Mouse (Mus musculus) heart, embryonic 13.5 days (tissue): ENCODE results near the gene Ptpdc1. TPM values are rescaled to one million over a fixed set of nuclear protein-coding genes. Genes with fewer than 3 reads are reported as not detected.

Experiments used
- ATAC-seq: fragments of 200-750 bp; cut with Nextera tagmentation; 2 replicates; pipeline ENCODE4 v1.8.0; 2017; ENCODE audit warnings: moderate TSS enrichment; ENCODE audit not compliant: insufficient number of reproducible peaks, low FRiP score, low TSS enrichment; ENCODE audit errors: extremely low read depth
- H3K27ac ChIP-seq: fragments of 300-500 bp; sonication (generic); replicated peaks from 2 replicates; pipeline ENCODE4 v1.5.1; 2015; ENCODE audit warnings: moderate library complexity, mild to moderate bottlenecking, inconsistent platforms
- H3K27me3 ChIP-seq: fragments of 300-500 bp; sonication (generic); replicated peaks from 2 replicates; pipeline ENCODE4 v1.6.1; 2015; ENCODE audit warnings: mild to moderate bottlenecking, inconsistent platforms
- H3K36me3 ChIP-seq: fragments of 300-500 bp; sonication (generic); 2 replicates; pipeline ENCODE4 v1.6.1; 2015; ENCODE audit warnings: mild to moderate bottlenecking, inconsistent platforms
- H3K4me1 ChIP-seq: fragments of 300-500 bp; sonication (generic); 2 replicates; pipeline ENCODE4 v1.6.1; 2015; ENCODE audit warnings: inconsistent platforms
- H3K4me2 ChIP-seq: fragments of 300-500 bp; sonication (generic); 2 replicates; pipeline ENCODE4 v1.6.1; 2015; ENCODE audit warnings: inconsistent platforms, mild to moderate bottlenecking, moderate library complexity
- H3K4me3 ChIP-seq: fragments of 300-500 bp; sonication (generic); 2 replicates; pipeline ENCODE4 v1.5.1; 2015; ENCODE audit warnings: moderate library complexity, mild to moderate bottlenecking, inconsistent platforms
- H3K9ac ChIP-seq: fragments of 300-500 bp; sonication (generic); 2 replicates; pipeline ENCODE4 v1.6.1; 2015; ENCODE audit warnings: inconsistent platforms, mild to moderate bottlenecking, moderate library complexity
- H3K9me3 ChIP-seq: fragments of 300-500 bp; sonication (generic); 2 replicates; pipeline ENCODE4 v1.6.1; 2016; ENCODE audit warnings: inconsistent platforms
- WGBS: fragments of 180-500 bp; shearing (Covaris S2); methylation state at CpG from one replicate; pipeline ENCODE4 v1.1.7; 2015; ENCODE audit warnings: mixed read lengths; 5-methylcytosine and 5-hydroxymethylcytosine counted together
- polyA plus RNA-seq: library from polyadenylated mRNA; unstranded; fragments of >200 nt; fragmentation: Nextera tagmentation; extraction: Ambion mirVana; gene quantifications from 2 replicates; pipeline ENCODE4 v1.2.1, GENCODE M21; 2015

Ptpdc1 gene
- polyA plus RNA-seq, 1 experiment from 2014 or later = 6.6 TPM

DNA sequence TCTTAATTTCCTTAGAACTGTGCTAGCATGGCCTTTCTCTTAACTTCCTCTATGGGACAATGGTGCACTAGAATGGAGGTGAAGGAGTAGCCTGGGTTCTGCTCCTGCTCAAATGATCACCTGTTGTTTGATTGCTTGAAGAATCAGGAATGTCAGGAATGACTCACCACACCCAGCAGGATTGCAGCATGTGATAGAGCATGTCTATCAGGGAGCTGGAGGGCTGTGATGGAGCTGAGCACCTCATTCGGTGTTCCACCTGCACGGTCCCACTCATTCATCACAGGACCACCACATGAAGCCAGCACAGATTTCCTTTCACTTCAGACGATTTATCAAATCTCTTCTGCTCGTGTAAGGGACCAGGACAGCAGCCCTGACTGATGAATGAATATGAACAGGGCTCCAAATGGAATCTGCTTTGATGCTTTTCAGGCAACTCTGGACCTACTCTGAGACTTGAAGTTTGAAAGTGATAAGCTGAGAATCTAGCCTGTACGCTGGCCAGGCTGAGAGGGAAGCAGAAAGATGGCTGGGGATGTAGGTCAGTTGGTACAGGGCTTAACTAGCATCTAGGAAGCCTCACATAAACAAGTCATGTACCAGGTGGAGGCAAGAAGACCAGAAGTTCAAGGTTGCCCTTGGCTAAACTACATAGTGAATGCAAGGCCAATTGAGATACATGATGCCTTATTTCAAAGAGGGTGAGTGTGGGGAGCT is 60.4 kb downstream of the Ptpdc1 start:
- Histone ChIP-seq H3K27me3 (no peaks in the 10 kb centered on the region), H3K36me3 (no peaks in the 10 kb centered on the region), H3K4me3 (no peak overlapping the region), H3K9me3 (no peaks in the 10 kb centered on the region), H3K4me2 (no peak overlapping the region), H3K9ac (no peak overlapping the region), H3K4me1 (peaks cover 27% of the 10 kb centered on the region), H3K27ac (peak overlapping the region; percentile 96)
- WGBS = 67% methylated on average over 5 of the region's 5 CpGs
- no peak for ATAC-seq

DNA sequence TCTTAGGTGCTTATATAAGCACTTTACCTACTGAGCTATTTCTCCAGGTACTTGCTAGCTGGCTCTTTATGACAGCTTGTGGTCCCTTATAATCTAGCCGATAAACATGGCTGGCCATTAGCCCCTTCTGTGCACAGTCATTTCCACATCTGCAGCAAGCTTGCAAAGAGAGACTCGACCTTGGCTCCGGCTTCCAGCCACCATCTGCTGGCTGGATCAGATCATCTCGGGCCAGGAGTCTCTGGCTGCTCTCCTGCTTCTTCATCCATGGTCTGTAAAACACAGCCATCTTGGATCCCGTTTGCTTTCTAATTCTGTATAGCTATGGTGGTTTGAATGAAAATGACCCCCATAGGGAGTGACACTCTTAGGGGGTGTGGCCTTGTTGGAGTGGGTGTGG is 63.1 kb downstream of the Ptpdc1 start:
- Histone ChIP-seq H3K9ac (no peak overlapping the region), H3K4me2 (no peak overlapping the region), H3K36me3 (no peaks in the 10 kb centered on the region), H3K27ac (no peak overlapping the region), H3K4me3 (no peak overlapping the region), H3K9me3 (no peaks in the 10 kb centered on the region; the same call in 1 of the 2 replicates), H3K27me3 (no peaks in the 10 kb centered on the region), H3K4me1 (peaks cover 19% of the 10 kb centered on the region)
- WGBS = 83% methylated on average over 5 of the region's 5 CpGs
- ATAC-seq = no peak

DNA sequence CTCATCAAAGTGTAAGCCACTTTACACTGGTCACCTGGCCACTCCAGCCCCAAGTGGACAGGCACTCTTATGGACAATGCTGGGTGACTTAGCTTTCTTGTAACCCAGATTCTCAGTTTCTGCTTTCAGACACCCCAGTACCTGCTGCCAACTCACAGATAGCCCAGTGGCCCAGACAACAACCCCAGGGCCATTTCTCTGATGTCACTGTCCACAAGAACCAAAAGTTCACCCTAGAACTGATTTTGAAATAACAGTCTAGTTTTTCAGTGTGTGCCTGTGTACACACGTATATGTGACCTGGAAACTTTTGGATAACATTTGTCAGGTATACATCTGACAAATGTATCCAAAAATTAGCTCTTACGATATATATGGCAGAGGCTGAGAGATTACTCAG is 64.0 kb downstream of the Ptpdc1 start:
- H3K27ac ChIP-seq = no peak overlapping the region
- no peaks in the 10 kb centered on the region for H3K27me3 ChIP-seq
- no peak for ATAC-seq
- H3K4me2 ChIP-seq = no peak overlapping the region
- 83% methylated on average over 2 of the region's 2 CpGs for WGBS
- no peak overlapping the region for H3K9ac ChIP-seq
- peaks cover 17% of the 10 kb centered on the region for H3K4me1 ChIP-seq
- no peak overlapping the region for H3K4me3 ChIP-seq
- H3K36me3 ChIP-seq = no peaks in the 10 kb centered on the region
- H3K9me3 ChIP-seq = no peaks in the 10 kb centered on the region; the same call in 1 of the 2 replicates

DNA sequence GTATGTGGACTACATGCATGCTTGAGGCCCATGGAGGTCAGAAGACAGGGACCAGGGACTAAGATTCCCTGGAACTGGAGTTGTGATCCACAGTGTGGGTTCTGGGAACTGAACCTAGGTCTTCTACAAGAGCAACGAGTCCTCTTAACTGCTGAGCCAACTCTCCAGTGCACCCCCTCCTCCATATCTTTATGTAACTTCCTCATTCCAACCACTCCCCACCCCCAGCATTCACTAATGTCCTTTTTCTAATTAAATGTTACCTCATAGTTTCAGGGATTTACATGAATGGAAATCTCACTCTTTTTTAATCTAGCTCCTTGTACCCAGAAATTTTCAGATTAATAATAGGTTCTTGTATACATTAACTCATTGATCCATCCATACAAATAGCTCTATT is 69.5 kb downstream of the Ptpdc1 start:
- no peaks in the 10 kb centered on the region for H3K27me3 ChIP-seq
- no peaks in the 10 kb centered on the region; the same call in 1 of the 2 replicates for H3K9me3 ChIP-seq
- no peaks in the 10 kb centered on the region for H3K36me3 ChIP-seq
- WGBS = 57% methylated on average over 1 of the region's 1 CpGs
- H3K9ac ChIP-seq = no peak overlapping the region
- H3K4me3 ChIP-seq = no peak overlapping the region
- ATAC-seq = no peak
- no peak overlapping the region for H3K4me2 ChIP-seq
- peaks cover 29% of the 10 kb centered on the region for H3K4me1 ChIP-seq
- no peak overlapping the region for H3K27ac ChIP-seq

DNA sequence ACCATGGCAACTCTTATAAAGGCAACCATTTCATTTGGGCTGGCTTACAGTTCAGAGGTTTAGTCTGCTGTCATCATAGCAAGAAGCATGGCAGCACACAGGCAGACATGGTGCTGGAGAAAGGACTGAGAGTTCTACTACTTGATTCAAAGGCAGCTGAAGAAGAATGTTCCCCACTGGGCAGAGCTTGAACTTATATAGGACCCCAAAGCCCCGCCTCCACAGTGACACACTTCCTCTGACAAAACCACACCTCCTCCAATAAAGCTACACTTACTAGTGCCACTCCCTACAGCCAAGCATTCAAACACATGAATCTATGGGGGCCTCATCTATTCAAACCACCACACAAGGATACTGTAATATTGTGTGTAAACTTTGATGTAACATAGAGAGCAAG is 70.9 kb downstream of the Ptpdc1 start:
- Histone ChIP-seq H3K4me1 (peaks cover 33% of the 10 kb centered on the region), H3K27me3 (no peaks in the 10 kb centered on the region), H3K36me3 (no peaks in the 10 kb centered on the region), H3K9me3 (no peaks in the 10 kb centered on the region; the same call in 1 of the 2 replicates), H3K4me3 (no peak overlapping the region), H3K9ac (no peak overlapping the region), H3K4me2 (no peak overlapping the region), H3K27ac (no peak overlapping the region)
- 82% methylated on average over 1 of the region's 1 CpGs for WGBS
- ATAC-seq = no peak

DNA sequence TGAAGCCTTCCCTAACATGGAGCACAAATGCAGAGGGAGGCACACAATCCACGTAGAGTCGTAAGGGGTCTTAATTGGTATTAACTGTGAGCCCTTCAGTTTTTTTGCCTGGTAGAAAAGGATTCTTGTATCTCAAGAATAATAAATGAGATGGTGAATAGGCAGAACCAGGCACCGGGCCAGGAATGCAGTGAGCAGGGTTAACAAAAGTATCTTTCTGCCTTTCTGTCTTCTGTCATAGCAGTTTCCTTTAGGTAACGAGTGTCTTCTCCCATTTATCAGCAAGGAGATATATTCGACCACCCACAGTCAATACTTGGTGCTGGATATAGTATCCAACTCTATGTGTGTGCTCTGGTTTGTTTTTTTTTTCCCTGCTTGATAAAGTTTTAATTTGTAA is 72.0 kb downstream of the Ptpdc1 start:
- Histone ChIP-seq H3K9ac (no peak overlapping the region), H3K4me3 (no peak overlapping the region), H3K9me3 (no peaks in the 10 kb centered on the region; the same call in 1 of the 2 replicates), H3K4me1 (peaks cover 36% of the 10 kb centered on the region), H3K36me3 (no peaks in the 10 kb centered on the region), H3K4me2 (peak overlapping the region; percentile 63; the same call in 1 of the 2 replicates), H3K27me3 (no peaks in the 10 kb centered on the region), H3K27ac (peak overlapping the region; percentile 97)
- WGBS = 42% methylated on average over 5 of the region's 5 CpGs
- no peak for ATAC-seq

DNA sequence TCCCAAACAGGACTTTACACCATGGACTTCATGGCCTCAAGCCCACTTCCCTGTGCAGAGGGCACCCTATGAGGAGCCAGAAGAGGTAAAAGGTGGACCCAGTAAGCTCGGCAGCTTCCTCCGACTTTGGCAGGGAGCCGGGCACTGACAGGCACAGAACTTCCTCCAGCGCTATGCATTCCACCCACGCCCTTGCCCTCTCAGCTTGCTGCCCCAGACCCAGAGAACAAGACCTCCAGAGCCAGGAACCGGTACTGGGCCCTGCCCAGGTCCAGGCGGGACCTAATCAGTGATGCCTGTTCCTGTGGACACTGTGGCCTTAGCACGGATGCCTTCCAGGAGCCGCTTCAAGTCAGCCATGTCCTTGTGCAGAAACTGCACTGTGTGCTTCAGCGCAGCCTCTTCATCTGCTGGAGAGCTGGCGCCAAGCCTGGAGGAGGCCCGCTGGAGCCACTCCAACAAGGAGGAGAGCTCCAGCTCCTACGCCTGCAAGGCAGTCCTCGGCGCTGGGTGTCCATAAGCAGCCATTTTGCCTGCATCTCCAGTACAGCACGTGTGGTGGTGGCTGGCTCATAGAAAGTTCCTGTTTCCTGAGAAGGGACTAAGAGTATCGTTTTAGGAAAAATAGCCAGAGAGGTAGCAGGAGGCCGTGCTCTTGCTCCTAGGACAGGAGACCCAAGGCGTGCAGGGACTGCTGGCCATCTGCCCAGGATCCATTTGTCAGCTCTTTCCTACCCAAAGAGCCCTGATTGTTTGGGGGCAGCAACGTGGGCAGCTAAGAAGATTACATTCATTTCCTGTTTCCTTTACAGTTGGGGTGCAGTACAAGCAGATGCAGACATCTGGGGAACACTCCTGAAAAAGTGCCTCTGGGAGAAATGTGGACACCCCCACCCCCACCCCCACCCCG is 73.0 kb downstream of the Ptpdc1 start:
- peak overlapping the region; percentile 97 for H3K27ac ChIP-seq
- peak overlapping the region; percentile 35 for H3K4me3 ChIP-seq
- H3K9ac ChIP-seq = peak overlapping the region; percentile 76
- peak; percentile 78; the same call in 1 of the 2 replicates for ATAC-seq
- H3K27me3 ChIP-seq = no peaks in the 10 kb centered on the region
- H3K9me3 ChIP-seq = no peaks in the 10 kb centered on the region
- H3K4me1 ChIP-seq = peaks cover 36% of the 10 kb centered on the region
- 29% methylated on average over 21 of the region's 21 CpGs for WGBS
- H3K36me3 ChIP-seq = no peaks in the 10 kb centered on the region
- H3K4me2 ChIP-seq = peak overlapping the region; percentile 63

DNA sequence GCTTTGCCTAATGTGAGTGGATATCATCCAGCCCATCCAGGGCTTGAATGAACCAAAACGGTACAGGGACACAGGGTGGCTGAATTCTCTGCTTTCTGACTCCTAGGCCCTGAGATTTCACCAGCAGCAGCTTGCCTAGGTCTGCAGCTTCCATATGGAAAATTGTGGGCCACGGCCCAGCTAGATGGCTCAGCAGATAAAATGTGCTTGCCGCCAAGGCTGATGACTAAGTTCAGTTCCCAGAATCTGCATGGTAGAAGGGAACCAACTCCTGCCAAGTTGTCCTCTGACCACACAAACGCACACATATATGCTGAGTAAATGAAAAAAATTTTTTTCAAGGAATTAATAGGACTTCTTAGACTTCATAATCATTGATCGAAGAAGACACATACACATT is 77.2 kb downstream of the Ptpdc1 start:
- Histone ChIP-seq H3K4me3 (no peak overlapping the region), H3K4me2 (no peak overlapping the region), H3K4me1 (peaks cover 46% of the 10 kb centered on the region), H3K27ac (no peak overlapping the region), H3K36me3 (no peaks in the 10 kb centered on the region), H3K9ac (no peak overlapping the region), H3K9me3 (no peaks in the 10 kb centered on the region), H3K27me3 (no peaks in the 10 kb centered on the region)
- WGBS = 81% methylated on average over 5 of the region's 5 CpGs
- no peak for ATAC-seq

DNA sequence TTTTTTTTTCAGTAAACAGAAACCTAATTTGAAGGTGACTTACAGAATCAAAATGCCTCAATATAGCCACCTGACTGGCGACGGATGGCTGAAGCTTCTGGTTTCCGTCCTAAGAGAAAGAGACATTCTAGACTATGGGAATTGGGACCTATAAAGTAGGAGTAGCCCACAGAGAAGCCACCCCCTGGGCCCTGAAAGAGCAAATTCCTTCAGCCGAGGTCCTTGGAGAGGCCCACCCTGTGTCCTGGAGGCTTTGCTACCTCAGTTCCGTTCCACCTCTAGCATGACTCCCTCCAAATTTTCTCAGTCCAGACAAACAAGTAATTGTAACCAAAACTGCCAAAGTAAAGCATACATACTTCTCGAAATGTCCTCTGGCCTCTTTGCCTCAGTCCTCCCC is 77.8 kb downstream of the Ptpdc1 start:
- no peak overlapping the region for H3K9ac ChIP-seq
- 89% methylated on average over 6 of the region's 6 CpGs for WGBS
- ATAC-seq = no peak

DNA sequence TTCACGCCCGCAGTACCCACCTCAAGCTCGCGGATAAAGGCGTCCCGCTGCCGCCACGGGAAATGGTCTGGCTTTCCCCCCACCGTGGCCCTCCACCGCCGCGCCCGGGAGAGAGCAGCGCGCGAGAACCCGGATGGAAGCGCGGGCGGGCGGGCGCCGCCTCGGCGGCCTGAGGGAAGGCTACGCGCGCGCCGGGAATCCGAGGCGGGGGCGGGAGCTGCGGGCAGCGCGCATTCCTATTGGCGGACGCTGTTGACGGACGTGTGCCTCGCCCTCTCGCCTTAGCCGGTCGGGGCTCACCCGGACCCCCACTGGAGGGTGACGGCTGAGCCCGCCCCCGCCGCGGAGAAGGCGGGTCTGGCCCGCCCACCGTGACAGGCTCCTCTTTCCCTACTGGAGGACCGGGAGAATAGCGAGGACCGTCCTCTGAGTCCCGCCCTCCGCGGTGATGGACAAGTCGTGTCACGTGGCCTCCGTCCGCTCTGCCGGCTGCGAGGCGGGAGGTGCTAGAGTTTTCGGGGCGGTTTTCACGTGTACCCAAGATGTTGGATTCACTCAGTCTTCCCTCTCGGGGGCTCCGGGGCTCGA is 79.0 kb downstream of the Ptpdc1 start:
- under 1% methylated on average over 63 of the region's 72 CpGs for WGBS
- H3K4me3 ChIP-seq = peak overlapping the region; percentile 73
- peak overlapping the region; percentile 99 for H3K9ac ChIP-seq
- ATAC-seq = peak; percentile 98
- no peaks in the 10 kb centered on the region for H3K27me3 ChIP-seq
- no peaks in the 10 kb centered on the region for H3K9me3 ChIP-seq
- peaks cover 40% of the 10 kb centered on the region for H3K4me1 ChIP-seq
- peak overlapping the region; percentile 70 for H3K4me2 ChIP-seq
- H3K27ac ChIP-seq = peak overlapping the region; percentile 99
- no peaks in the 10 kb centered on the region for H3K36me3 ChIP-seq

More for the DNA sequence above, 77.8 kb downstream of the Ptpdc1 start:
- Histone ChIP-seq H3K4me1 (peaks cover 43% of the 10 kb centered on the region), H3K4me2 (no peak overlapping the region), H3K4me3 (no peak overlapping the region), H3K36me3 (no peaks in the 10 kb centered on the region), H3K9me3 (no peaks in the 10 kb centered on the region), H3K27me3 (no peaks in the 10 kb centered on the region), H3K27ac (no peak overlapping the region)
